Mouse (Mus musculus) adrenal gland, postnatal 14 days (tissue): Measurements from ENCODE around the gene AI661453. TPM values are rescaled to one million over a fixed set of nuclear protein-coding genes. Genes with fewer than 3 reads are reported as not detected.
A peak's percentile ranks its signal among the peaks of the same experiment; 100 is the strongest.
"Not testable (repeated sequence)": the region's sequence is repeated elsewhere in the genome, so short reads cannot be mapped to it uniquely, and the experiment has no call there.

Experiments used
- DNase-seq: peaks from one replicate; pipeline ENCODE4 v3.0.0; 2021; ENCODE audit warnings: mixed read lengths
- long read RNA-seq, 2 experiments: library from polyadenylated mRNA; stranded (forward); transcript quantifications; one replicate each; pipeline ENCODE4 v2.0.0; 2021
- total RNA-seq: library from RNA; stranded (reverse); gene quantifications from 2 replicates; pipeline ENCODE4 v1.2.3, GENCODE M21; 2021

AI661453 gene
- total RNA-seq = 1.4 and 1.7 TPM in 2 replicates
- long read RNA-seq, experiment 1 = 0 reads
- long read RNA-seq, experiment 2, partial matches to known transcripts = 1 of 1 reads
- long read RNA-seq, experiment 2, other reads (novel, unspliced or antisense) = 0 of 1 reads

DNA sequence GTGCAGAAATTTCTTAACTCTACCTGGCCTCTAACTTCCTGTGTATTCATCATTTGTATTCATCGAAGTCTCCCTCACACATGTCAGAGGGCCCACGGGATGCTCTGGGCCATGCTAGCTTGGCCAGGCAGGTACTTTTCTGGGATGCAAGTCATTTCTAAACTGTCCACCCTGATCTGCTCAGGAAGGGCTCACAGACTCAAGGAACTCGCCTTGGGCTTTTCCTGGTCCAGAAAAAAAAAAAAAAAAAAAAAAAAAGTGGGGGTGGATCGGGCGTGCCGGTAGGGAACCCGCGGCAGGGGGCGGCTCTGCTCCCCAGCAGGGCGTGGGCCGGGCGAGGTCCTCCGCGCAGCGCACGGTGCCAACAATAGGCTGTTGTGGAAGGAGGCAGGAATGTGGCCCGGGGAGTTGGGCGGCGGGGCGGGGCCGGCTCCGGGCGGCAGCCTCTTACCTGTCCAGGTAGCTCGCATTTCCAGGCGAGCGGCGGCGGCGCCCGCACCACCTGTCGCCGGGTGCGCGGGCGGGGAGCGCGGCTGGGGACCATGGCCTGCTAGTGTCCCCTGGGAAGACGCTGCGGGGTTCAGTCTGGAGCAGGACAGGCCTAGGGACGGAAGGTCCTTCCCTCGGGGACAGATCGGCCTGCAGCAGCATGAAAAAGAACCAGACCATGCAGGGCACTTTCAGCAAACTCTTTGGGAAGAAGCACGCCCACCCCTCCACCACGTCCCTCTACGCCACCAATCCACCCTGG, at the start of gene AI661453:
TSS of gene AI661453 (plus strand) at position 460 of the 751 bp plus-strand sequence.
- DNase-seq = no peak

GRCm38 (mm10) chr17:47386649-47387048, 49.8 kb upstream of the AI661453 start:
- DNase-seq = peak; percentile 66

DNA sequence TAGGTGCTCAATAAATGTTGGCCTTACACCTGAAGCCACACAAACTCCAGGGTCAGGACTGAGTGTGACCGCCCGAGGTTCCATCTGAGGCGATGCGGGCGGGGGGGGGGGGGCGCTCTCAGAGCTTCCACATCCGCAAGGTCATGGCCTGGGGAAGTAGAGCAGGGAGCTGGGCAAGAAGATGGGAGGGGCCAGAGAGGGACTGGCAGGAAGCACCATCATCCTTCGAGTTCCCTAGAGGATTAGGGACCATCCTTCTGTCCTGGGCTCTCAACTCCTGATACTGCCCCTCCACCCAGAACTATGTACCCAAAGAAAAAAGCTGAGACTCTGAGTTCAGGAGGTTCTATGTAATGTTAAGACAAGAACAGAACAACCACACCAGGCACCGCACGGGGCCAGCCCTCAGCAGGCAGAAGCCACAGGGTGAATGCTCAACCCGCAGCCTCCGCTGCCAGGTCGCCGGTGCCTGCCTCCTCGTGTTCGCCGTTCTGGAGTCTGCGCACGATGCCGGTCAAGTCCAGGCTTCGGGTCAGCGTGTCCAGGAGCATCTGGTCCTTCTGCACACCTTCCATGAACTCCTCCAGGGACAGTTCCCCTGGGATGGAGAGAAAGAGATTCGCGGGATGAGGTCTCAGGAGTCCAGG, 42.1 kb upstream of the AI661453 start:
- peak; percentile 46 for DNase-seq

- DNase-seq = peak; percentile 81
Observed at GRCm38 (mm10) chr17:47395376-47395913, 41.0 kb upstream of the AI661453 start.

DNA sequence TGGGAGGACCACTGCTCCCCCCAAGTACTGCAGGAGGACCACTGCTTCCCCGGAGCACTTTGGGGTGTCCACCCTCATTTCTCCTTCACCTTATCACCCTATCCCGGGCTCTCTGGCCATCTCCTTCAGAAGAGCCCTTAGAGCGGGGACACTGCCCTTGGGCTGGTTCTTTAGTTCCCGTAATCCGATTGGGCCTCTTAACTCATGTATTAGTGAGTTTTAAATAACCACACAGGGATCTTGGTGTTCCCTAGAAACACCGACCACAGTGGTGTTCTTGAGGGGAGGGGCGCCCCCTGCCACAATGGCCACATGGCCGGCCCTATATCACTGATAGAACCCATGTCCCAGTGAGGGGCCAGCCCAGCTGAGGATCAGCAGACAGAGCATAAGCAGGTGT, 37.3 kb upstream of the AI661453 start:
- no peak for DNase-seq

- DNase-seq = no peak
Observed at GRCm38 (mm10) chr17:47400451-47400850, 36.0 kb upstream of the AI661453 start, which contains the start of gene Guca1a. TSS of gene Guca1a (minus strand) at chr17:47400584.

DNA sequence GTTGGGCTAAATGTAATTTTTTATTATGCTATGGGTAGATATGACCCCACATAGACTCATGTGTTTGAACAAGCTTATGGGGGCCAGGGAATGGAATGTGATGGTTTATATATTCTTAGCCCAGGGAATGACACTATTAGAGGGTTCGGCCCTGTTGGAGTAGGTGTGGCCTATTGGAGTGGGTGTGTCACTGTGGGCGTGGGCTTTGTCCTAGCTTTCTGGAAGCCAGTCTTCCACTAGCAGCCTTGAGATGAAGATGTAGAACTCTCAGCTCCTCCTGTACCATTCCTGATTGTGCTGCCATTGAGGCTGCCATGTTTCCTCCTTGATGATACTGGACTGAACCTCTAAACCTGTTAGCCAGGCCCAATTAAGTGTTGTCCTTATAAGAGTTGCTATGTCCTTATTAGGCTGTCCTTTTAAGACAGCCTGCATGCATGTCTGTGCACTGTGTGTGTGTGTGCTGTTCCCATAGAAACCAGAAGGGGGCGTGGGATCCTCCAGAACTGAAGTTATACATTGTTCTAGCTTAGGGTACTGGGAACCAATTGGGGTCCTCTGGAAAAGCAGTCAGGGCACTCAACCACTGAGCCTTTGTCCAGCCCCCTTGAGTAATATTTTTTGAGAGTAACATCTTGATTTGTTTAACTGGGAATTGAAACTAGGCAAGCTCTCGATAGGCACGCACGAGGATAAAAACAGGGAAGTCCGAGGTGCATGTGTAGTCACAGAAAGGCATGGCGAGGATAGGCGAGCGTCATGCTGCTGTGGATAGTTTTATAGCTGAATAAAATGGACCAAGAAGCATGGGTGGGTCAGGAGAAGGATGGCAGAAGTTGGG, 28.5 kb upstream of the AI661453 start:
- DNase-seq = no peak

DNA sequence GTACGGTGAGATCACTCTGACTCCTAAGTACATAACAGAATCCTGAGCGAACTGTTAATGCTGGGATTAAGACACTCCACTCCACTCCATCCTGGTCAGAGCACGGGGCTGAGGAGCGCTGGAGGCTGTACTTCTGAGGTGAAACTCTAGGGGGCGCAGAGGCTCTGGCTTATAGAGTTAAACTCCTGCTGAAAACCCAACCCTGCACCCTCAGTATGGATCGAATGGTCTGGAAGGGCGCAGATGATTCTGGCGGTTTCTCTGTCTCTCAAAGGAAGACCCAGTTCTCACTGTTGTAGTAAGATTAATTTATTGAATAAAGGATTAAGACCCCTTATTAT, 27.9 kb upstream of the AI661453 start:
- peak; percentile 75 for DNase-seq

DNA sequence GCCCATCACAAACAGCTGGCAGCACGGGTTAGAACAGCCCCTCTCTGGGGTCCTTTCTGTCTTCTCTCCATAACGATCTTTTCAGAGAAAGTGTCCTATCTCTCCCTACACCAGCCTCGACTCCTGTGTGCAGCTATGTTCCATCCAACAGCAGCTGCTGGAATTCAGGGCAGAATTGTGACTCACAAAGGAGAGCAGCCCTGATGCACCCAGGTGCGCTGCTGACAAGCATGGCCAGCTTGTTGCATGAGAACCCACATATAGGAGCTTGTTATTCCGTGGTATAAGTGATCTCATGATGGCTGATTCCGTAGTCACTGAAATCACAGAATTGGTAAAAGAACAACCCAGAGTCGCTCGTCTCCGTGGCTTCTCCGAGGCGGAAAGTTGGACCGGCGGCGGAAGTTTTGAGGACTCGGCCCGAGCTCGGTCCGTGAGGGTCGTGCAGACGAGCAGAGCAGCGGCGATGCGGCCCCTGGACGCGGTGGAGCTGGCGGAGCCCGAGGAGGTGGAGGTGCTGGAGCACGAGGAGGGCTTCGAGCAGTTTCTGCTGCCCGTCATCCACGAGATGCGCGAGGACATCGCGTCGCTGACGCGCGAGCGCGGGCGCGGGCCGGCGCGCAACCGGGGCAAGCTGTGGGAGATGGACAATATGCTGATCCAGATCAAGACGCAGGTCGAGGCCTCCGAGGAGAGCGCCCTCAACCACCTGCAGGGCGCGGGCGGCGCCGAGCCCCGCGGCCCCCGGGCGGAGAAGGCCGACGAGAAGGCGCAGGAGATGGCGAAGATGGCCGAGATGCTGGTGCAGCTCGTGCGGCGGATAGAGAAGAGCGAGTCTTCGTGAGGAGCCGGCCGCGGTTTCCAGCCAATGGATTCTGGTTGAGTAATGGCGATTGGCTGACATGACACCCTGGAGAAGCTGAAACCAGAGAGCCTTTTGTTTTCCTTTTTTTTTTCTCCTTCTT, 26.2 kb upstream of the AI661453 start:
- peak; percentile 24 for DNase-seq

- no peak for DNase-seq
Observed at GRCm38 (mm10) chr17:47420195-47420594, 16.2 kb upstream of the AI661453 start.

DNA sequence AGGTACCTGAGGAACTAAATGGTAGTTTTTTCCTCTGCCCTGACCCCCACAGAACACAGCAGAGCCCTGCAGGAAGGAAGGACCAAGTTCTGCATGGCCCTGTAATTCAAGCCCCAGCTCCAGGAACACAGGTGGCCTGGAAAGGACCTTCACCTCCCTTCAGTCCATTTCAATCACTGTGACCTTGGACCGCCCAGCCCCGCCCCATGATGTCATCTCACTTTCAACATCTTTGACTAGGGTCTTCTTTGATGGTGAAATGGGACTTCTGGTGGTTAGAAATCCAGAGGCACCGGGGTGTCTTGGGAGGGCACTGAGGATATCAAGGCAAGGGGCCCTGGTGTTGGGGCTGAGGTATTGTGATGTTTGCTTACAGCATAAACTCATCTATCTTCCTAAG, 14.8 kb upstream of the AI661453 start:
- DNase-seq = peak; percentile 24

DNA sequence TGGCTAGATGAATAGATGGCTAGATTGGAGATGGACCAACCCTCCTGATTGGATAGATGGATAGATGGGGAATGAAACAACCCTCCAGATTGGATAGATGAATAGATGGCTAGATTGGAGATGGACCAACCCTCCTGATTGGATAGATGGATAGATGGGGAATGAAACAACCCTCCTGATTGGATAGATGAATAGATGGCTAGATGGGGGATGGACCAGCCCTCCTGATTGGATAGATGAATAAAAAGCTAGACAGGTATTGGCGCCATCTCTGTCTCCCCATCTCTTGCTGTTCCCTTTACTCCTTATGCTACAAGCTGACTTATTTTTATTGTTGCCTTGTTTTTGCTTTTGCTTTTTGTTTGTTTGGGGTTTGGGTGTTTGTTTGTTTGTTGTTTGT, 13.8 kb upstream of the AI661453 start:
- not testable (repeated sequence) for DNase-seq

DNA sequence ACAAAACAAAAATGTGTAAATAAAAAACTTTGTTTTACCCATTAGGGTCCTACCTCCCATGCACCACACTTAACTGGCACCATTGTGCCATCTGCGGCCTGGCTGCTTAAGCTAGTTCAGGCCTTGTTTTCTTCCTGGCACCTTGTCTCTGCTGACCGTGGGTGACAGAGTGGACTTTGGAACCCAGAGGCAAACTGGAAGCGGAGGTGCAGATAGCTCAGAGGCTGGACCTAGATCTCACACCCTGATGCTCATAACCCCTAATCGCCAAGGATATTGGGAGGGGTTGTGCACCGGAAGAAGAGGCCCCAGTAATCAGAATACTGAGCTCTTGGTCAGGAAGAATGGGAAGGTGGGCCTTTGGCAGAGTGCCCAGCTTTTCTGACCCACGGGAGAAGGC, 12.2 kb upstream of the AI661453 start:
- no peak for DNase-seq

GRCm38 (mm10) chr17:47427316-47427715, 9.1 kb upstream of the AI661453 start:
- DNase-seq = no peak

DNA sequence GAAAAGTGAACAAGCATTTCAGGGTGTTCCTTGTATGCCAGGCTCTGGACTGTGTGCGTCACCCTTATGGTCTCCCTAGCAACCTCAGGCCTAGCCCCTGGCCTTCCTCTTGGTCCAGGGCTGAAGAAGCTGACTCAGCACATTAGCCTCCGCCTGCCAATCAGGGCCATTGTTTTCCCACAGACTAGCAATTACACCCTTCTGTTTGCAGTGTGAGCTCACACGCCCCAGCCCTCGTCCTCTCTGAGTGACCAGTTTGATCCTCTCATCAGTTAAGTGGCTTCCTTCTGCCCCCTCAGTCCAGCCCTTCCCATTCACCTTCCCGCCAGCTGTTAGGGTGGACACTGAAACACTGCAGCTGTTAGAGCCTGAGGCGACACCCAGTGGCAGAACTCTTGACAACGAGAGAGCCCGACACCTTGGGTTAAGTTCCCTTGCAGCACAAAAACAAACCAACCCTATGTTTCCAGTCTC, 7.5 kb upstream of the AI661453 start:
- peak; percentile 72 for DNase-seq

DNA sequence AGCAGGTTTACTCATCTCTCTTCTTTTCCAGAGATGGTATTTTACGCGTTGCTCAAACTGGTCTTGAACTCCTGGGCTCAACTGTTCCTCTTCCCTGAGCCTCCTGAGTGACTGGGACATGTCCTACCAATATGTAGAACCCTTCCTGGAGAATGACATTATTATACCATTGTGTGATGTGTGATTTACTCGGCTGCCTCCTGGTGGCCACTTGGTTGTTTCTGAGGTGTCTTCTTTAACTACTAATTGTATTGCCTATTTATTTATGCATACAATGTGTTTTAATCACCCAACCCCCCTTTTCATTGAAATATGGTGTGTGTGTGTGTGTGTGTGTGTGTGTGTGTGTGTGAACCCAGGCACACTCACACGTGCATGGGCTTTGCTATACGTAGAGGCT, 5.6 kb upstream of the AI661453 start:
- DNase-seq = no peak

GRCm38 (mm10) chr17:47436907-47437547, 612 bp downstream of the AI661453 start, which contains the start of gene 1700001C19Rik:
TSS of gene 1700001C19Rik (minus strand) at chr17:47437376.
- DNase-seq = no peak

DNA sequence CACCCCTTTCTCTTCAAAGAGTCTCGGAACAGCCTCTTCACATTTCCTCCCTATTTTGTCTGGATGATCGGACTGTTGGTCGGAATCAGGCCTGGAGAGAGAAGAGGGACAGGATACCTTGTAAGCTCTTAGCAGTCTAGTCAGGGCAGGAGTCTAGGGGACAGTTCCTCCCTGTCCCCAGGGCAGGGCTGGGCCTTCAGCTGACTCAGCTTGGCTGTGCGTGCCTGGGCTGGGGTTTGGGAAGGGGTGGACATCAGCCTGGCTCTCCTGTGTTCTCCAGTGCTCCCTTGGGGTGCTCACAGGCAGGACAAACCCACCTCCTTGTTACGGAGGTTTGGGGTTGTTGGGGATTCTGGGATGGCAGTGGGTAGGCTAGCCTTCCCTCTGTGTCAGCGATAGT, 2.2 kb downstream of the AI661453 start:
- no peak for DNase-seq

DNA sequence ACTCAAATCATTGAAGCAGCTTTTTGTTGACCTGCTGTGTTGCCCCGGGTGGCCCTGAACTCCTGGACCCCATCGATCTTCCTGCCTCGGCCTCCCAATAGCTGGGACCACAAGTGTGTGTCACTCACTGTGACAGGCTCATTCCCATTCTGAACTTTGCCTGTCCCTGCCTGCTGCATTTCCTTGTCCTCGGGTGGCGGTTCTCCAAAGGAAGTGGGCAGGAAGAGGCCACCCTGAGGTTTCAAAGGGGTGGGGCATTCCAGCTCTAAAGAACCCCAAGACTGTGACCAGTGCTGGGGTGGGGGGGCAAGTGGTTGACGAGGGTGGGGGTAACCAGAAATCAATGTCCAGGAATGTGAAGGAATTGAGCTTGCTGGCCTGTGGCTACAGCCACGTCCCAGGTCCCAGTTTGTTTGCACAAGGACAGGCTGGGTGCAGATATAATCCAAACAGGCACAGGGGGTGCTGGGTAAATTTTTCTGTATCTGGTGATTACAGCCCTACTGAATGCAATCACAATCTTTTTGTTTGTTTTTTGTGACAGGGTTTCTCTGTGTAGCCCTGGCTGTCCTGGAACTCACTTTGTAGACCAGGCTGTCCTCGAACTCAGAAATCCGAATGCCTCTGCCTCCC, 3.1 kb downstream of the AI661453 start:
- DNase-seq = no peak

- no peak for DNase-seq
Observed at GRCm38 (mm10) chr17:47440359-47440890, 4.0 kb downstream of the AI661453 start.
